Mouse (Mus musculus) heart, embryonic 13.5 days (tissue): ENCODE measurements around the gene Tmco3. TPM values are rescaled to one million over a fixed set of nuclear protein-coding genes. Genes with fewer than 3 reads are reported as not detected.

Experiments
- ATAC-seq: fragments of 200-750 bp; cut with Nextera tagmentation; 2 replicates; pipeline ENCODE4 v1.8.0; 2017; ENCODE audit warnings: moderate TSS enrichment; ENCODE audit not compliant: insufficient number of reproducible peaks, low FRiP score, low TSS enrichment; ENCODE audit errors: extremely low read depth
- H3K27ac ChIP-seq: fragments of 300-500 bp; sonication (generic); replicated peaks from 2 replicates; pipeline ENCODE4 v1.5.1; 2015; ENCODE audit warnings: moderate library complexity, mild to moderate bottlenecking, inconsistent platforms
- H3K27me3 ChIP-seq: fragments of 300-500 bp; sonication (generic); replicated peaks from 2 replicates; pipeline ENCODE4 v1.6.1; 2015; ENCODE audit warnings: mild to moderate bottlenecking, inconsistent platforms
- H3K36me3 ChIP-seq: fragments of 300-500 bp; sonication (generic); 2 replicates; pipeline ENCODE4 v1.6.1; 2015; ENCODE audit warnings: mild to moderate bottlenecking, inconsistent platforms
- H3K4me1 ChIP-seq: fragments of 300-500 bp; sonication (generic); 2 replicates; pipeline ENCODE4 v1.6.1; 2015; ENCODE audit warnings: inconsistent platforms
- H3K4me2 ChIP-seq: fragments of 300-500 bp; sonication (generic); 2 replicates; pipeline ENCODE4 v1.6.1; 2015; ENCODE audit warnings: inconsistent platforms, mild to moderate bottlenecking, moderate library complexity
- H3K4me3 ChIP-seq: fragments of 300-500 bp; sonication (generic); 2 replicates; pipeline ENCODE4 v1.5.1; 2015; ENCODE audit warnings: moderate library complexity, mild to moderate bottlenecking, inconsistent platforms
- H3K9ac ChIP-seq: fragments of 300-500 bp; sonication (generic); 2 replicates; pipeline ENCODE4 v1.6.1; 2015; ENCODE audit warnings: inconsistent platforms, mild to moderate bottlenecking, moderate library complexity
- H3K9me3 ChIP-seq: fragments of 300-500 bp; sonication (generic); 2 replicates; pipeline ENCODE4 v1.6.1; 2016; ENCODE audit warnings: inconsistent platforms
- WGBS: fragments of 180-500 bp; shearing (Covaris S2); methylation state at CpG from one replicate; pipeline ENCODE4 v1.1.7; 2015; ENCODE audit warnings: mixed read lengths; 5-methylcytosine and 5-hydroxymethylcytosine counted together
- polyA plus RNA-seq: library from polyadenylated mRNA; unstranded; fragments of >200 nt; fragmentation: Nextera tagmentation; extraction: Ambion mirVana; gene quantifications from 2 replicates; pipeline ENCODE4 v1.2.1, GENCODE M21; 2015

The Tmco3 gene
- polyA plus RNA-seq, 1 experiment from 2014 or later, result 32.2 TPM

DNA sequence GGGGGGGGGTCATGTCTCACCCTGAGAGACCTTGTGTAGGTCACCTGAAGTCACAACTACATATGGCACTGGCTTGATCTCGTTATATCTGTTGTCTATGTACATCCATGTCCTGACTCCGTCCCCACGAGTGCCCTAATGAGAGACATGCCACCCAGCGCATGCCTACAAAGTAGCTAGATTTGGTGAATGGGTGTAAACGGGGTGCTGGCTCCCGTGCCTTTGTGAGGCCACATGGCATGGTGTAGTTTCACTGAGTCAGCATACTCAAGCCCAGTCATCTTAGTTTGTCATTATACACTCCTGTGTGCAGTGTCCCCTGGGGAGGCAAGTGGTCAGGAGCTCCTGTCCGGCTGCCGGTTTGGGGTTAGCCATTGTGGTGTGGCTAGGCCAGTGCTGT is 52.7 kb downstream of the Tmco3 start:
- ATAC-seq, result no peak
- H3K4me1 ChIP-seq, result peaks cover 40% of the 10 kb centered on the region
- H3K36me3 ChIP-seq, result peaks cover 56% of the 10 kb centered on the region
- H3K27me3 ChIP-seq, result no peaks in the 10 kb centered on the region
- H3K4me3 ChIP-seq, result peak overlapping the region; percentile 88; the same call in 1 of the 2 replicates
- H3K4me2 ChIP-seq, result peak overlapping the region; percentile 91; the same call in 1 of the 2 replicates
- H3K9me3 ChIP-seq, result no peaks in the 10 kb centered on the region
- 85% methylated on average over 8 of the region's 8 CpGs for WGBS
- peak overlapping the region; percentile 100 for H3K9ac ChIP-seq
- no peak overlapping the region for H3K27ac ChIP-seq

DNA sequence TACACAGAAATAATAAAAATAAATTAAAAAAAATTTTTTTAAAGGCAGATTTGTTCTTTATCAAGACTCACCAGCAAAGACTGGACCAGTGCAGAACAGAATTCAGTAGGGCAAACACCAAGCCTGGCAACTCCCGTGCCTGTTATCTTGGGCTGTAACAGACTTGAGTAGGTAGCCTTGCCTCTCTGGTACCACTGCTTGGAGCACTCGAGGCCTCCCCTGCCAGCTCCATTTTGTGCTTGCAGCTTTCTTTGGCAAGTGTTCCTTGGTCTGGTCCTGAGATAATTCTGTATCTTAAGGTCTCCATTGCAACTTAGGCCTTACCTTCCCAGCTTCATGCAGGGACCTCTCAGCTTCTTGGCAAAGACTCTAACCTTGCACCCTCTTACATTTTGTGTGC is 54.4 kb downstream of the Tmco3 start:
- no peak for ATAC-seq

DNA sequence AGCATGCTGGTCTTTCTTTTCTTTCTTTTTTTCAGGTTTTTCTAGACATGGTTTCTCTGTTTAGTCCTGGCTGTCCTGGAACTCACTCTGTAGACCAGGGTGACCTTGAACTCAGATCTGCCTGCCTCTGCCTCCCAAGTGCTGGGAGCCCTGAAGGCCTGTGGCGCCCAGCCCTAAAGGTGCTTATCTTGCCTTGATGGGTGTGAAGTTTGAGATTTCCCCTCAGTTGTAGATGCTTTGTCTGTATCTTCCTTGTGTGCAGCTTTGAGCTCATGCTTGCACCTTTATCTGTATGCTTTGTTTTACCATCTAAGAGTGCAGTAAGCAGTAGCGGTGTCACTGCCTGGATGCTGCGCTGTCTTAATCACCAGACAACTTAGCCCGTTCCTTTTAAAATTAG is 55.1 kb downstream of the Tmco3 start:
- Histone ChIP-seq H3K27ac (no peak overlapping the region), H3K9me3 (no peaks in the 10 kb centered on the region), H3K9ac (no peak overlapping the region), H3K36me3 (peaks cover 81% of the 10 kb centered on the region), H3K4me2 (no peak overlapping the region), H3K4me3 (no peak overlapping the region), H3K4me1 (peaks cover 43% of the 10 kb centered on the region), H3K27me3 (no peaks in the 10 kb centered on the region)
- no peak for ATAC-seq
- 81% methylated on average over 4 of the region's 4 CpGs for WGBS

More for the DNA sequence above, 54.4 kb downstream of the Tmco3 start:
- H3K9ac ChIP-seq, result no peak overlapping the region
- H3K36me3 ChIP-seq, result peaks cover 73% of the 10 kb centered on the region
- H3K4me1 ChIP-seq, result peaks cover 43% of the 10 kb centered on the region
- H3K27ac ChIP-seq, result no peak overlapping the region
- H3K9me3 ChIP-seq, result no peaks in the 10 kb centered on the region
- H3K27me3 ChIP-seq, result no peaks in the 10 kb centered on the region
- WGBS, result 73% methylated on average over 2 of the region's 2 CpGs
- H3K4me2 ChIP-seq, result no peak overlapping the region
- no peak overlapping the region for H3K4me3 ChIP-seq

DNA sequence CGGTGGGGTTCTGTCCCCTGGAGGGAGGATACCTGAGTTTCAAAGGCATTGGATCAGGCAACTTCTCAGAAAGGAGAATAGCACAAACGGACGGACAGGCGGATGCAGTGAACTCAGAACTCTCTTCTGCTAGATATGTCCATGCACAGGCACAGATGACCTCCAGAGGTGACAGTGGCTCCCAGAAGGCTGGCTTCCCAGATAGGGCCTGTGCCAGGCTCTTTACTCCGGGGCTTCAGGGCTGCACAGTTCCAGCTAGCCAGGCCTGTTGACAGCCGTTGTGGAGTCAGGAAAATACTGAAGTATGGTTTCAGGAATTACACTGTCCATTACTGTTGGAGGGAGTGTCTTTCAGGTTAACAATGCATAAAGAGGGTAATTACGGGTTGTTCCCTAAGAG is 62.1 kb downstream of the Tmco3 start:
- ATAC-seq, result no peak
- Histone ChIP-seq H3K27ac (peak overlapping the region; percentile 26; the same call in 1 of the 2 replicates), H3K9me3 (no peaks in the 10 kb centered on the region), H3K4me1 (peaks cover 57% of the 10 kb centered on the region), H3K9ac (0 out of 2 replicates have a peak overlapping the region, but pooled peaks have one; percentile 48), H3K36me3 (peaks cover 99% of the 10 kb centered on the region), H3K4me2 (no peak overlapping the region), H3K4me3 (no peak overlapping the region), H3K27me3 (no peaks in the 10 kb centered on the region)
- 64% methylated on average over 7 of the region's 7 CpGs for WGBS

DNA sequence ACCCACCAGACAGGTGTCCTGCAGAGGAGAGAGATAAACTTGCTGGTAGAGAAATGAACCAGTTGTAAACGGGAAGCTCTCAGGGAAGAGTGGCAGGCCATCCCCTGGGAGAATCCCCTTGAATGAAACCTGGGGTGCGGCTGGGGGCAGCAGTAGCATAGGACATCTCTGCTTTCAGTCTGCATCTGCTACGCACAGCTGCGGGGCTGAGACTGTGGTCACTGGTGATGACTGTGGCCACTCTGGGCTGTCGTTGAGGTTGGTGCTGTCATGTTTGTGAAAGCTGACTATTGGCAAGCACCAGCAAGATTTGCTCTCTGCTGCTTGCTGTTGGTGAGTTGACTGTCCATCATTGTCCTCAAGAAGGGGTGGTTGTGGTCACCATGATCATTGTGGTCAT is 63.6 kb downstream of the Tmco3 start:
- no peak overlapping the region for H3K9ac ChIP-seq
- peaks cover 99% of the 10 kb centered on the region for H3K36me3 ChIP-seq
- ATAC-seq, result no peak
- peaks cover 51% of the 10 kb centered on the region for H3K4me1 ChIP-seq
- H3K27ac ChIP-seq, result no peak overlapping the region
- no peak overlapping the region for H3K4me3 ChIP-seq
- no peak overlapping the region for H3K4me2 ChIP-seq
- H3K9me3 ChIP-seq, result no peaks in the 10 kb centered on the region
- 74% methylated on average over 5 of the region's 5 CpGs for WGBS
- H3K27me3 ChIP-seq, result no peaks in the 10 kb centered on the region

DNA sequence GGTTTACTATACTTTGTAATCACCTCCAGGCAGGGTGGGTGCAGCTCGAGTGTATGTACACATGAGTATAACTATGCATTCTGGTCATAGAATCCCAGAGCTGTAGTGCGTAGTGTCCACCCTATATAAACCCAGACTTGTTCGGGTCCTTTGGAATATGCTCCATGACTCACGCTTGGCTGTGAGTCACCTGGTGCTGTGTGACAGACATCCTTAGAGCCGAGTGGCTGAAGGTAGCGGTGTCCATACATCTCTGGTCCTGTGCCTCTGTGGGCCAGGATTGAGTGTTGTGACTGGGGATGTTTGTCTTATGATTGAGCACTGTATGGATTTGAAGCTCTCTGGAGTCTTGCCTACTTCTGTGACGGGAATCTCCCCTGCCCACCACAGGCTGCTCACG is 64.6 kb downstream of the Tmco3 start:
- Histone ChIP-seq H3K9me3 (no peaks in the 10 kb centered on the region), H3K4me3 (no peak overlapping the region), H3K9ac (0 out of 2 replicates have a peak overlapping the region, but pooled peaks have one; percentile 8), H3K4me2 (no peak overlapping the region), H3K27me3 (no peaks in the 10 kb centered on the region), H3K36me3 (peaks cover 99% of the 10 kb centered on the region), H3K27ac (no peak overlapping the region), H3K4me1 (peaks cover 51% of the 10 kb centered on the region)
- WGBS, result 77% methylated on average over 8 of the region's 8 CpGs
- ATAC-seq, result no peak

- no peak overlapping the region for H3K4me2 ChIP-seq
- no peak overlapping the region for H3K4me3 ChIP-seq
- no peak for ATAC-seq
- 0 out of 2 replicates have a peak overlapping the region, but pooled peaks have one; percentile 24 for H3K9ac ChIP-seq
- no peak overlapping the region for H3K27ac ChIP-seq
- 67% methylated on average over 9 of the region's 9 CpGs for WGBS
- H3K9me3 ChIP-seq, result no peaks in the 10 kb centered on the region
- H3K36me3 ChIP-seq, result peaks cover 99% of the 10 kb centered on the region
- H3K27me3 ChIP-seq, result no peaks in the 10 kb centered on the region
- H3K4me1 ChIP-seq, result peaks cover 51% of the 10 kb centered on the region
Observed at GRCm38 (mm10) chr8:13353155-13353833, 65.3 kb downstream of the Tmco3 start.

DNA sequence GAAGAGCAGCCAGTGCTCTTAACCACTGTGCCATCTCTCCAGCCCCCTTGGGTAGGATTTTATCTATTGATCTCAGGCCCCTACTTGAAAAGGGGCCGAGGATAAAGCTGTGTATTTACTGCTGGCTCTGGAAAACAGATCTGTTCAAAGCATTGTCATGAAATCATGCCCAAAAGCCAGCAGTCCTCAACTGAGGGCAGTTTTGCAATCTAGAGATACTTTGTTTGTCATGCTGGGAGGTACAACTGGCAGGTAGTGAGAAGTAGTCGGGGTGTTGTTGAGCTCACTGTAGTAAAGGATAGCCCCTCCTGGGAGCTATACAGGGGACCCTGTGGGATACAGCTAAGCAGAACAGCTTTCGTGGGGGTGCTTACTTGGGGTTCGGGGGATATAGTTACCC is 65.9 kb downstream of the Tmco3 start:
- H3K36me3 ChIP-seq, result peaks cover 99% of the 10 kb centered on the region
- no peak overlapping the region for H3K4me2 ChIP-seq
- no peaks in the 10 kb centered on the region for H3K9me3 ChIP-seq
- no peaks in the 10 kb centered on the region for H3K27me3 ChIP-seq
- no peak overlapping the region for H3K27ac ChIP-seq
- peaks cover 51% of the 10 kb centered on the region for H3K4me1 ChIP-seq
- ATAC-seq, result no peak
- H3K4me3 ChIP-seq, result no peak overlapping the region
- no peak overlapping the region for H3K9ac ChIP-seq
- WGBS, result 81% methylated on average over 4 of the region's 4 CpGs

GRCm38 (mm10) chr8:13356221-13356620 is 68.2 kb downstream of the Tmco3 start:
- no peak for ATAC-seq
- H3K9me3 ChIP-seq, result no peaks in the 10 kb centered on the region
- peaks cover 99% of the 10 kb centered on the region for H3K36me3 ChIP-seq
- H3K27ac ChIP-seq, result no peak overlapping the region
- no peaks in the 10 kb centered on the region for H3K27me3 ChIP-seq
- H3K4me3 ChIP-seq, result no peak overlapping the region
- no peak overlapping the region for H3K4me2 ChIP-seq
- WGBS, result 83% methylated on average over 6 of the region's 6 CpGs
- H3K4me1 ChIP-seq, result peaks cover 31% of the 10 kb centered on the region
- H3K9ac ChIP-seq, result no peak overlapping the region

DNA sequence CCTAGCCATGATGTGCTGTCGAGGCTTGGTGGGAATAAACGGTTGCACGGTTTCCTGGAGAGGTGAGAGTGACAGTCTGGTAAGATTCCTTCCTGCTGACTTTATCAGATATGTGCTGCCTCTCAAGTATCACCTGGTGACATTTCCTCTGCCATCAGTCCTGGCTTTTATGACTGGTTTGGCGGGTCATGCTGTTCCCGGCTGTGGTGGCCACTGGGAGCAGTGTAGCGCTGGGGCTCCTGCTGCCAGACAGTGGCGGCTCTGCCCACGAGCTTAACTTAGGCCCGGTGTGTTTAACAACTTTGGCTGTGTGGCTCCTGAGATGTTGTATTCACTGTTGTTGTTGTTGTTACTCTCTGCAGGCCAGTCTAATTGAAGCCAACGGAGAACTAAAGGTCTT is 68.7 kb downstream of the Tmco3 start:
- ATAC-seq, result no peak
- Histone ChIP-seq H3K27me3 (no peaks in the 10 kb centered on the region), H3K36me3 (peaks cover 99% of the 10 kb centered on the region), H3K9me3 (no peaks in the 10 kb centered on the region), H3K9ac (no peak overlapping the region), H3K4me3 (no peak overlapping the region), H3K27ac (no peak overlapping the region), H3K4me1 (peaks cover 27% of the 10 kb centered on the region), H3K4me2 (no peak overlapping the region)
- 73% methylated on average over 10 of the region's 10 CpGs for WGBS

DNA sequence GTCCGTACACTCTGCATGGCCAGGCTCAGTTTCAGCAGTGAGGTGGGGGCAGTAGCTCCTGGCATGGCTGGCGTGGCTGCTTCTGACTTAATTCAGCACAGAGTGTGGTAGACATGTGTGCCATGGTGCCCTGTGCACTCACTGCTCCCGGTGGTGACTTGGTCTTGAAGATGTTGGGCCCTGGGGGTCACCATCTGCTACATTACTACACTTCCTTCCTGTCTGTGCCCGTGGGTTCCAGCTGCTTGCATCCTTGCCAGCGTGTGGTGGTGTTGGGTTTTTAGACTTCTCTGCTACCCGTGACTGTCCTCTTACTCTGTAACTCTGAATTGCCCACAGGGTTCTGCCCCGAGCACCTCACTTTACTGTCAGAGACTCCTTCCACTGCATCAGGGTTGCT is 72.2 kb downstream of the Tmco3 start:
- Histone ChIP-seq H3K4me2 (no peak overlapping the region), H3K36me3 (peaks cover 100% of the 10 kb centered on the region), H3K4me1 (peaks cover under 1% of the 10 kb centered on the region; the same call in 1 of the 2 replicates), H3K9me3 (no peaks in the 10 kb centered on the region), H3K27me3 (no peaks in the 10 kb centered on the region), H3K4me3 (no peak overlapping the region), H3K9ac (no peak overlapping the region), H3K27ac (no peak overlapping the region)
- WGBS, result 91% methylated on average over 7 of the region's 7 CpGs
- ATAC-seq, result no peak

- ATAC-seq, result no peak
- Histone ChIP-seq H3K9me3 (no peaks in the 10 kb centered on the region), H3K4me1 (no peaks in the 10 kb centered on the region), H3K36me3 (peaks cover 100% of the 10 kb centered on the region), H3K27ac (no peak overlapping the region), H3K4me3 (no peak overlapping the region), H3K9ac (no peak overlapping the region), H3K4me2 (no peak overlapping the region), H3K27me3 (no peaks in the 10 kb centered on the region)
- WGBS, result 95% methylated on average over 6 of the region's 6 CpGs
Observed at GRCm38 (mm10) chr8:13361865-13362264, 73.9 kb downstream of the Tmco3 start.
